Mouse (Mus musculus): ENCODE measurements around the gene Galk2. TPM values are rescaled to one million over a fixed set of nuclear protein-coding genes. Genes with fewer than 3 reads are reported as not detected.

Gene Galk2
- polyA plus RNA-seq, 1 experiment from 2014 or later: 28.0 TPM

GRCm38 (mm10) chr2:125863799-125864198 is 4.9 kb downstream of the Galk2 start:
- Histone ChIP-seq H3K9me3 (no peaks in the 10 kb centered on the region), H3K9ac (no peak overlapping the region), H3K4me3 (replicated peaks) (no peak overlapping the region), H3K27ac (no peak overlapping the region), H3K27me3 (no peaks in the 10 kb centered on the region), H3K4me2 (no peak overlapping the region), H3K4me1 (peaks cover 12% of the 10 kb centered on the region), H3K36me3 (replicated peaks) (no peaks in the 10 kb centered on the region)
- no peak for ATAC-seq (ENCODE audit: low FRiP score)
- 88% methylated on average over 3 of the region's 3 CpGs for WGBS

DNA sequence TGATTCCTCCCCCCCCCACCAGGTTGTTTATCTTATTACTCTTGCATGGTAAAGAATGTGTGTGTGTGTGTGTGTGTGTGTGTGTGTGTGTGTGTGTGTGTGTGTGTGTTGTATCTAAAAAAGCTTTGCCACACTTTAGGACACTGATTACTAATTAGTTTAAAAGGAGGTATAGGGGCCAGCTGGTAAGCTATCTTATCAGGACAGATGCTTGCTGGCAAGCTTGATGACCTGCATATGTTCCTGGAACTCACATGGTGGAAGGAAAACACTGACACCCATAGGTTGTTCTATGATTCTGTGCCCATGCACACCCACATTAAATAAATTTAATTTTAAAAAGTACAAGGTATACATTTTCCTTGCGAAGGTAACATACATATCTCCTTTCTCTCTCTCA is 5.6 kb downstream of the Galk2 start:
- Histone ChIP-seq H3K4me1 (peaks cover 12% of the 10 kb centered on the region), H3K36me3 (replicated peaks) (no peaks in the 10 kb centered on the region), H3K27ac (no peak overlapping the region), H3K4me2 (no peak overlapping the region), H3K9me3 (no peaks in the 10 kb centered on the region), H3K27me3 (no peaks in the 10 kb centered on the region), H3K9ac (no peak overlapping the region), H3K4me3 (replicated peaks) (no peak overlapping the region)
- 93% methylated on average over 1 of the region's 1 CpGs for WGBS
- no peak for ATAC-seq (ENCODE audit: low FRiP score)

GRCm38 (mm10) chr2:125865585-125865984 is 6.7 kb downstream of the Galk2 start:
- Histone ChIP-seq H3K4me3 (replicated peaks) (no peak overlapping the region), H3K27me3 (no peaks in the 10 kb centered on the region), H3K9ac (no peak overlapping the region), H3K4me1 (peaks cover 12% of the 10 kb centered on the region), H3K36me3 (replicated peaks) (no peaks in the 10 kb centered on the region), H3K4me2 (peak overlapping the region; percentile 72), H3K9me3 (no peaks in the 10 kb centered on the region), H3K27ac (no peak overlapping the region)
- no peak for ATAC-seq (ENCODE audit: low FRiP score)

DNA sequence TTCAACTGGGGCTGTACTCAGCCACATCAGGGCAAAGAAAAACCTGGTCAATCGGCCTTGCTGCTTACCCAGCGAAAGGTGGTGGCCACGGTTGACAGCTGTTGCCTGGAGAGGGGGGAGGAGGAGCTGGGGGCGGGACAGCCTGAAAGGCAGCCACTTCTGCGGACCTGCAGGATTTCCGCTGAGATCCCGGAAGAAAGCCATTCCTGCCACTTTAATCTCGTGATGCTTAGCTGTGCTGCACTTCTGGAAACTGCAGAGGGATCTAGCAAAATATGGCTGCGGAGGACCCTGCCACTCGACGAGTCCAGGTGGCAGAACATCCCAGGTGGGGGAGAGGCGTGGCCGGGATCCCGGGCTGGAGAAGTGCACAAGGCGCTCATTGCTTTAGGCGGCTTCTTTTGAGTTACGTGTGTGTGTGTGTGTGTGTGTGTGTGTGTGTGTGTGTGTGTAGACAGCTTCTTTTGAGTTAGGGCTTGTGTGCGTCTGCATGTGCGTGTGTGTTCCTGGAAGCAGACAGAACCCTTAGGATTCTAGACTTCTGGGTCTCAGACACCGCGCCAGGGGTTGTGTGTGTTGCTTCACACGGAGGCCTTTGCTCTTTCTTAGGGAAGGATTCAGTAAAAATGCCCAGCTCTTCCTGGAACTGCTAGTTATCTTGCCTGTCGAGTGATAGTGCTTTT is 7.3 kb downstream of the Galk2 start:
- Histone ChIP-seq H3K9ac (peak overlapping the region; percentile 66), H3K4me1 (peaks cover 12% of the 10 kb centered on the region), H3K4me3 (replicated peaks) (peak overlapping the region; percentile 49), H3K4me2 (peak overlapping the region; percentile 72), H3K27ac (peak overlapping the region; percentile 50; the same call in 1 of the 2 replicates), H3K27me3 (no peaks in the 10 kb centered on the region), H3K9me3 (no peaks in the 10 kb centered on the region), H3K36me3 (replicated peaks) (no peaks in the 10 kb centered on the region)
- WGBS: 10% methylated on average over 23 of the region's 23 CpGs
- peak; percentile 83 for ATAC-seq (ENCODE audit: low FRiP score)

- ATAC-seq (ENCODE audit: low FRiP score): no peak
- Histone ChIP-seq H3K4me3 (replicated peaks) (no peak overlapping the region), H3K9ac (no peak overlapping the region), H3K9me3 (no peaks in the 10 kb centered on the region), H3K36me3 (replicated peaks) (no peaks in the 10 kb centered on the region), H3K4me2 (no peak overlapping the region), H3K27me3 (no peaks in the 10 kb centered on the region), H3K4me1 (peaks cover 16% of the 10 kb centered on the region), H3K27ac (no peak overlapping the region)
- WGBS: 87% methylated on average over 3 of the region's 3 CpGs
These were observed 9.4 kb downstream of the Galk2 start for GRCm38 (mm10) chr2:125868301-125868700.

DNA sequence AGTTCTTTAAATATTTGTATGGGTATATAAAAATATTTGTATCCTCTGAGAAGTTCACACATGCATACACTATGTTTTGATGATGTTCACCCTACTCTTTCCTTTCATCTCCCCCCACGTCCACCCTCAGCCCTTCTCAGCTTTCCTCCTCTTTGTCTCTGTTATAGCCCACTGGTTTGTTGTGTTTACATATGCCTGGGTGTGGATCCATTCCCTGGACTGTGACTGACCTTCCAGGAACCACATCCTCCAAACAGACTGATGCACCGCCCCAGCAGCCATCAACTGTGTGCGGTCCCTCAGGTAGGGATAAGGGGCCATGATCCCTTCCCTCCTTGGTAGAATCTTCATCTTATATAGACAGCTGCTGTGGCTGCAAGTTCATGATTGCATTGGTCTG is 11.2 kb downstream of the Galk2 start:
- Histone ChIP-seq H3K4me1 (peaks cover 16% of the 10 kb centered on the region), H3K9me3 (no peaks in the 10 kb centered on the region), H3K4me3 (replicated peaks) (no peak overlapping the region), H3K27me3 (no peaks in the 10 kb centered on the region), H3K4me2 (no peak overlapping the region), H3K27ac (no peak overlapping the region), H3K9ac (no peak overlapping the region), H3K36me3 (replicated peaks) (no peaks in the 10 kb centered on the region)
- 87% methylated on average over 3 of the region's 3 CpGs for WGBS
- ATAC-seq (ENCODE audit: low FRiP score): no peak

DNA sequence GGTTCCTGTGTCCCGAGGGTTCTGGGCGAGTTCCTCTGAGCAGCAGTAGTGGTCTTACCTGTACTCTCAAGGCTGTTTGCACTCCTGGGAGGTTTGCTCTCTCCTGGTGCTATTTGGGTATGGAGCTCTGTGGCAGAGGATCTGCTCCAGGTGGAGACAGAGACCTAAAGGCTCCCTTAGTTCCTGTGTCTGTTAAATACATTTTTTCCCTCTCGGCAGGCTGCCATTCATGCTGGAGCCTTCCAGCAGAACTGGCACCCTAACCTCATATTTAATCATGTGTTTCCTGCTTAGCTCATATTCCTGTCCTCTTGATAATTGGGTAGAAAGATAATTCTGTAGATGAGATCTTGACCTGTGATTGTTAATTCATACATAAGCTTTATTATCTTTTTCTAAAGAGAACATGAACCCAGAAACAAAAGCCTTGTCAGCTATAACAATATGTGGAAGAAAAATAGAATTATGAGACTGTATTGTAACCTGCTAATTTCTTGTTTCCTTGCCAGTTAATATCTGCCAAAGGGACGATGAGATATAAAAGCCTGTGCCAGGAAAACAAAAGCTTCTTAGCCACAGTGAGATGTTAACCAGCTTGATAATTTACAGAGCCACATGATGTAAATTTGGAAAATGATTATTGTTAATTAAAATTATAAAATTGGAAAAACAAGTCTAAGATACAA is 27.1 kb downstream of the Galk2 start:
- 86% methylated on average over 4 of the region's 4 CpGs for WGBS
- no peaks in the 10 kb centered on the region for H3K27me3 ChIP-seq
- H3K9ac ChIP-seq: no peak overlapping the region
- no peak overlapping the region for H3K4me2 ChIP-seq
- no peak overlapping the region for H3K27ac ChIP-seq
- no peaks in the 10 kb centered on the region for H3K9me3 ChIP-seq
- no peaks in the 10 kb centered on the region for H3K36me3 ChIP-seq (replicated peaks)
- no peak for ATAC-seq (ENCODE audit: low FRiP score)
- no peak overlapping the region for H3K4me3 ChIP-seq (replicated peaks)
- no peaks in the 10 kb centered on the region for H3K4me1 ChIP-seq

GRCm38 (mm10) chr2:125893096-125893495 is 34.2 kb downstream of the Galk2 start:
- H3K4me2 ChIP-seq: no peak overlapping the region
- H3K9me3 ChIP-seq: no peaks in the 10 kb centered on the region
- no peaks in the 10 kb centered on the region for H3K36me3 ChIP-seq (replicated peaks)
- no peaks in the 10 kb centered on the region for H3K4me1 ChIP-seq
- ATAC-seq (ENCODE audit: low FRiP score): no peak
- H3K27ac ChIP-seq: no peak overlapping the region
- WGBS: 44% methylated on average over 6 of the region's 6 CpGs
- no peak overlapping the region for H3K9ac ChIP-seq
- H3K4me3 ChIP-seq (replicated peaks): no peak overlapping the region
- H3K27me3 ChIP-seq: no peaks in the 10 kb centered on the region

- ATAC-seq (ENCODE audit: low FRiP score): no peak
- Histone ChIP-seq H3K9me3 (no peaks in the 10 kb centered on the region), H3K36me3 (replicated peaks) (no peaks in the 10 kb centered on the region), H3K27me3 (no peaks in the 10 kb centered on the region), H3K4me1 (no peaks in the 10 kb centered on the region), H3K9ac (no peak overlapping the region), H3K27ac (no peak overlapping the region), H3K4me3 (replicated peaks) (no peak overlapping the region), H3K4me2 (no peak overlapping the region)
- 94% methylated on average over 4 of the region's 4 CpGs for WGBS
These were observed 36.2 kb downstream of the Galk2 start for GRCm38 (mm10) chr2:125895099-125895498.

- H3K9me3 ChIP-seq: no peaks in the 10 kb centered on the region
- no peak overlapping the region for H3K4me2 ChIP-seq
- H3K27me3 ChIP-seq: no peaks in the 10 kb centered on the region
- H3K4me3 ChIP-seq (replicated peaks): no peak overlapping the region
- H3K27ac ChIP-seq: no peak overlapping the region
- no peaks in the 10 kb centered on the region for H3K36me3 ChIP-seq (replicated peaks)
- 93% methylated on average over 3 of the region's 3 CpGs for WGBS
- no peaks in the 10 kb centered on the region for H3K4me1 ChIP-seq
- ATAC-seq (ENCODE audit: low FRiP score): no peak
- H3K9ac ChIP-seq: no peak overlapping the region
These were observed 37.4 kb downstream of the Galk2 start for GRCm38 (mm10) chr2:125896355-125896754.

DNA sequence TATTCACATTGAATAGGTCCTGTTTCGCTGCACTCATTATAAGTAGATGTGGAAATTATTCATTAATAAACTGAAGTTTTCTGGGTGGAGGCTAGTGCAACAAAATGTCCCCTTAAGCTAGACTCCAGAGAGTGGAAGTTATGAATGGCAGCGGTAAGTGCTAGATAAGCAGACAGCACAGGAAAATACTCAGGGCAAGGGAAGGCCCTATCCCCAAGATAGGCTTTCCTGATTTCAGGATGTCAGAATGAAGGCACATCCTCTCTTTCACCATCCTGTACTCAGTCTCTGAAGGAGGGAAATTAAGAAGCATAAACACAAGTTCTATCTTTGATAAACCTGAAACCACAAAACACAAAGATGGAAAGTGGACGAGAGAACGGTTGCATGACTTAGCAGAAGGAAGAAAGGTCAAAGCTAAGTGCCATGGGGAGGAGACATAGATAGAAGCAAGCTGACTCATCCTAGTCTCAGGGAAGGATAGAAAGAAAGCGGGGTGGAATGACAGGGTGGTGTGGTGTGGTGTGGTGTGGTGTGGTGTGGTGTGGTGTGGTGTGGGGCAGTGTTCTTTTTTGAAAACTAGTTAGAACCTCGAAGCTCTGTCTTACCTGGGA is 42.0 kb downstream of the Galk2 start:
- no peak overlapping the region for H3K9ac ChIP-seq
- WGBS: 92% methylated on average over 6 of the region's 6 CpGs
- H3K4me2 ChIP-seq: no peak overlapping the region
- H3K36me3 ChIP-seq (replicated peaks): no peaks in the 10 kb centered on the region
- no peak overlapping the region for H3K4me3 ChIP-seq (replicated peaks)
- H3K27me3 ChIP-seq: no peaks in the 10 kb centered on the region
- ATAC-seq (ENCODE audit: low FRiP score): no peak
- no peak overlapping the region for H3K27ac ChIP-seq
- H3K4me1 ChIP-seq: no peaks in the 10 kb centered on the region
- no peaks in the 10 kb centered on the region for H3K9me3 ChIP-seq

- Histone ChIP-seq H3K4me3 (replicated peaks) (no peak overlapping the region), H3K27ac (no peak overlapping the region), H3K4me2 (no peak overlapping the region), H3K27me3 (no peaks in the 10 kb centered on the region), H3K36me3 (replicated peaks) (no peaks in the 10 kb centered on the region), H3K9ac (no peak overlapping the region), H3K4me1 (no peaks in the 10 kb centered on the region), H3K9me3 (no peaks in the 10 kb centered on the region)
- no peak for ATAC-seq (ENCODE audit: low FRiP score)
- 94% methylated on average over 3 of the region's 3 CpGs for WGBS
These were observed 42.5 kb downstream of the Galk2 start for GRCm38 (mm10) chr2:125901426-125901825.

All from forebrain, embryonic 12.5 days (tissue).